Mouse (Mus musculus): ENCODE data around the gene Dync2li1. TPM values are rescaled to one million over a fixed set of nuclear protein-coding genes. Genes with fewer than 3 reads are reported as not detected.
A peak's percentile ranks its signal among the peaks of the same experiment; 100 is the strongest.

Dync2li1 gene
- polyA plus RNA-seq, 1 experiment from 2014 or later: 31.9 TPM

- 5% methylated on average over 7 of the region's 7 CpGs for WGBS
- Histone ChIP-seq H3K36me3 (ENCODE audit: control insufficient read depth, insufficient read depth, low read length) (no peaks in the 10 kb centered on the region), H3K4me1 (ENCODE audit: control insufficient read depth, insufficient read depth, low read length) (peaks cover 11% of the 10 kb centered on the region), H3K27ac (replicated peaks; ENCODE audit: low read depth, low read length) (no peak overlapping the region), H3K4me3 (replicated peaks; ENCODE audit: low read depth, low read length) (no peak overlapping the region), H3K9me3 (ENCODE audit: control insufficient read depth, low read length) (no peaks in the 10 kb centered on the region), H3K4me2 (ENCODE audit: low read length) (no peak overlapping the region), H3K27me3 (ENCODE audit: control insufficient read depth, insufficient read depth, low read length) (peaks cover 14% of the 10 kb centered on the region; the same call in 1 of the 2 replicates), H3K9ac (replicated peaks; ENCODE audit: low read length) (no peak overlapping the region)
- no peak for ATAC-seq (ENCODE audit: low FRiP score, low TSS enrichment)
- DNase-seq: peak; percentile 43
Observed at GRCm38 (mm10) chr17:84674048-84674447, 47.8 kb downstream of the Dync2li1 start.

GRCm38 (mm10) chr17:84675204-84675603 is 48.9 kb downstream of the Dync2li1 start:
- Histone ChIP-seq H3K4me1 (ENCODE audit: control insufficient read depth, insufficient read depth, low read length) (peaks cover 11% of the 10 kb centered on the region), H3K27me3 (ENCODE audit: control insufficient read depth, insufficient read depth, low read length) (peaks cover 14% of the 10 kb centered on the region; the same call in 1 of the 2 replicates), H3K4me3 (replicated peaks; ENCODE audit: low read depth, low read length) (no peak overlapping the region), H3K9ac (replicated peaks; ENCODE audit: low read length) (no peak overlapping the region), H3K4me2 (ENCODE audit: low read length) (no peak overlapping the region), H3K9me3 (ENCODE audit: control insufficient read depth, low read length) (no peaks in the 10 kb centered on the region), H3K27ac (replicated peaks; ENCODE audit: low read depth, low read length) (no peak overlapping the region), H3K36me3 (ENCODE audit: control insufficient read depth, insufficient read depth, low read length) (no peaks in the 10 kb centered on the region)
- 48% methylated on average over 4 of the region's 4 CpGs for WGBS
- no peak for DNase-seq
- ATAC-seq (ENCODE audit: low FRiP score, low TSS enrichment): no peak

GRCm38 (mm10) chr17:84675951-84676366 is 49.7 kb downstream of the Dync2li1 start, which contains the start of gene Abcg8:
Gene Abcg8 (plus strand): TSS chr17:84676302.
- peak within 1 kb of the TSS; percentile 30 for H3K4me3 ChIP-seq (replicated peaks; ENCODE audit: low read depth, low read length)
- DNase-seq (peak; percentile 51), ATAC-seq (ENCODE audit: low FRiP score, low TSS enrichment) (no peak)
- H3K36me3 ChIP-seq (ENCODE audit: control insufficient read depth, insufficient read depth, low read length): no peaks in the 10 kb centered on the region
- WGBS: 3% methylated on average over 24 of the region's 24 CpGs
- peaks cover 11% of the 10 kb centered on the region for H3K4me1 ChIP-seq (ENCODE audit: control insufficient read depth, insufficient read depth, low read length)
- peak within 1 kb of the TSS; percentile 59 for H3K4me2 ChIP-seq (ENCODE audit: low read length)
- peak within 1 kb of the TSS; percentile 37; the same call in 1 of the 2 replicates for H3K9ac ChIP-seq (replicated peaks; ENCODE audit: low read length)
- peaks cover 14% of the 10 kb centered on the region; the same call in 1 of the 2 replicates for H3K27me3 ChIP-seq (ENCODE audit: control insufficient read depth, insufficient read depth, low read length)
- H3K27ac ChIP-seq (replicated peaks; ENCODE audit: low read depth, low read length): no peak within 1 kb of the TSS
- H3K9me3 ChIP-seq (ENCODE audit: control insufficient read depth, low read length): no peaks in the 10 kb centered on the region

GRCm38 (mm10) chr17:84677595-84677994 is 51.3 kb downstream of the Dync2li1 start:
- peaks cover 11% of the 10 kb centered on the region for H3K4me1 ChIP-seq (ENCODE audit: control insufficient read depth, insufficient read depth, low read length)
- no peak overlapping the region for H3K27ac ChIP-seq (replicated peaks; ENCODE audit: low read depth, low read length)
- H3K4me3 ChIP-seq (replicated peaks; ENCODE audit: low read depth, low read length): no peak overlapping the region
- H3K9ac ChIP-seq (replicated peaks; ENCODE audit: low read length): no peak overlapping the region
- H3K36me3 ChIP-seq (ENCODE audit: control insufficient read depth, insufficient read depth, low read length): no peaks in the 10 kb centered on the region
- no peaks in the 10 kb centered on the region for H3K9me3 ChIP-seq (ENCODE audit: control insufficient read depth, low read length)
- peaks cover 14% of the 10 kb centered on the region; the same call in 1 of the 2 replicates for H3K27me3 ChIP-seq (ENCODE audit: control insufficient read depth, insufficient read depth, low read length)
- WGBS: 92% methylated on average over 11 of the region's 11 CpGs
- ATAC-seq (ENCODE audit: low FRiP score, low TSS enrichment) (no peak), DNase-seq (no peak)
- H3K4me2 ChIP-seq (ENCODE audit: low read length): no peak overlapping the region

GRCm38 (mm10) chr17:84681670-84682069 is 55.4 kb downstream of the Dync2li1 start:
- WGBS: 79% methylated on average over 3 of the region's 3 CpGs
- ATAC-seq (ENCODE audit: low FRiP score, low TSS enrichment): no peak
- DNase-seq: no peak

GRCm38 (mm10) chr17:84682734-84683717 is 56.7 kb downstream of the Dync2li1 start, which contains the start of gene Abcg5:
Gene Abcg5 (minus strand): TSS chr17:84683011.
- Histone ChIP-seq H3K9me3 (ENCODE audit: control insufficient read depth, low read length) (no peaks in the 10 kb centered on the region), H3K36me3 (ENCODE audit: control insufficient read depth, insufficient read depth, low read length) (no peaks in the 10 kb centered on the region), H3K9ac (replicated peaks; ENCODE audit: low read length) (no peak within 1 kb of the TSS), H3K4me2 (ENCODE audit: low read length) (no peak within 1 kb of the TSS), H3K27me3 (ENCODE audit: control insufficient read depth, insufficient read depth, low read length) (no peaks in the 10 kb centered on the region), H3K27ac (replicated peaks; ENCODE audit: low read depth, low read length) (no peak within 1 kb of the TSS), H3K4me3 (replicated peaks; ENCODE audit: low read depth, low read length) (no peak within 1 kb of the TSS), H3K4me1 (ENCODE audit: control insufficient read depth, insufficient read depth, low read length) (no peaks in the 10 kb centered on the region)
- WGBS: 76% methylated on average over 18 of the region's 18 CpGs
- DNase-seq (no peak), ATAC-seq (ENCODE audit: low FRiP score, low TSS enrichment) (no peak)

More at GRCm38 (mm10) chr17:84681670-84682069, 55.4 kb downstream of the Dync2li1 start:
- Histone ChIP-seq H3K4me2 (ENCODE audit: low read length) (no peak overlapping the region), H3K27me3 (ENCODE audit: control insufficient read depth, insufficient read depth, low read length) (no peaks in the 10 kb centered on the region), H3K9me3 (ENCODE audit: control insufficient read depth, low read length) (no peaks in the 10 kb centered on the region), H3K36me3 (ENCODE audit: control insufficient read depth, insufficient read depth, low read length) (no peaks in the 10 kb centered on the region), H3K4me1 (ENCODE audit: control insufficient read depth, insufficient read depth, low read length) (no peaks in the 10 kb centered on the region), H3K27ac (replicated peaks; ENCODE audit: low read depth, low read length) (no peak overlapping the region), H3K4me3 (replicated peaks; ENCODE audit: low read depth, low read length) (no peak overlapping the region), H3K9ac (replicated peaks; ENCODE audit: low read length) (no peak overlapping the region)

- ATAC-seq (ENCODE audit: low FRiP score, low TSS enrichment): no peak
- 50% methylated on average over 6 of the region's 6 CpGs for WGBS
- no peaks in the 10 kb centered on the region for H3K4me1 ChIP-seq (ENCODE audit: control insufficient read depth, insufficient read depth, low read length)
Observed at GRCm38 (mm10) chr17:84684284-84684683, 58.0 kb downstream of the Dync2li1 start.

GRCm38 (mm10) chr17:84685286-84685685 is 59.0 kb downstream of the Dync2li1 start:
- no peak for ATAC-seq (ENCODE audit: low FRiP score, low TSS enrichment)
- H3K4me2 ChIP-seq (ENCODE audit: low read length): no peak overlapping the region
- no peaks in the 10 kb centered on the region for H3K9me3 ChIP-seq (ENCODE audit: control insufficient read depth, low read length)
- no peaks in the 10 kb centered on the region for H3K36me3 ChIP-seq (ENCODE audit: control insufficient read depth, insufficient read depth, low read length)
- DNase-seq: no peak
- H3K4me3 ChIP-seq (replicated peaks; ENCODE audit: low read depth, low read length): no peak overlapping the region
- H3K9ac ChIP-seq (replicated peaks; ENCODE audit: low read length): no peak overlapping the region
- no peaks in the 10 kb centered on the region for H3K4me1 ChIP-seq (ENCODE audit: control insufficient read depth, insufficient read depth, low read length)
- WGBS: 88% methylated on average over 4 of the region's 4 CpGs
- no peak overlapping the region for H3K27ac ChIP-seq (replicated peaks; ENCODE audit: low read depth, low read length)
- H3K27me3 ChIP-seq (ENCODE audit: control insufficient read depth, insufficient read depth, low read length): no peaks in the 10 kb centered on the region

More at GRCm38 (mm10) chr17:84684284-84684683, 58.0 kb downstream of the Dync2li1 start:
- no peak overlapping the region for H3K27ac ChIP-seq (replicated peaks; ENCODE audit: low read depth, low read length)
- H3K36me3 ChIP-seq (ENCODE audit: control insufficient read depth, insufficient read depth, low read length): no peaks in the 10 kb centered on the region
- H3K27me3 ChIP-seq (ENCODE audit: control insufficient read depth, insufficient read depth, low read length): no peaks in the 10 kb centered on the region
- H3K4me2 ChIP-seq (ENCODE audit: low read length): no peak overlapping the region
- DNase-seq: no peak
- H3K4me3 ChIP-seq (replicated peaks; ENCODE audit: low read depth, low read length): no peak overlapping the region
- no peak overlapping the region for H3K9ac ChIP-seq (replicated peaks; ENCODE audit: low read length)
- no peaks in the 10 kb centered on the region for H3K9me3 ChIP-seq (ENCODE audit: control insufficient read depth, low read length)
